ENCODE assay signal across 16 mouse cellular contexts in the genomic region with DNA sequence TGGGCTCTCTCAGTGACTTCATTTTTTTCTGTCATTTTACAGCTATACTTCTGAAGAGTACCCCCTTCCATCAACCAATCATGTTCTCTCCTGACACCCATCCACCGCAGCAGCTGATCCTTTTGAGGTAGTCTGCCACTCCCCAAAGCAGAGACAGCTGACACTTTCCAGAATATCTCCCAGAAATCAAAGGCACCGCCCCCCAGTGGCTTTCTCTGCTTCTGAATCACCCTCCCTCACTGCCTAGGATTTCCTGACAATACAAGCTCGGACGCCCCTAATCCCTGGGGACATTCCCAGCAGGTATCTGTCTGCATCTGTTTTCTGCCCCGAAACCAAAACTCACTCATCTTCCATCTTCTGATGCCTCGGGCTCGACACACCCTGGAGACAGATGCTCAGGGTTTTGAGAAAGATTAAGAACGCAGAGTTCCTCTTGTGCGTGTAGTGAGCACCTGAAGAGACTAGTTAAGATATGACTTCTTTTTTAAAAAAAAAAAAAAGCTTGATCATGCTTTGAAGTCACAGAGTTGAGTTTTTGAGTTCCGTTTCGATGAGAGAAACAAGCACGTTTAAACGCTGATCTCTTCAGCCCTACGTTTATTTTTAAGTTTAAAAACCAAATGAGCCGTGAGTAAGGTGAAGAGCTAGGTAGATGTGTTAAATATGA.
DNase-seq lines count a peak whose midpoint lies in the region; ATAC-seq and TF ChIP-seq lines count a peak whose summit lies in the region.
"Had no signal": no experiment of that assay in that cellular context is flagged by ENCODE, and none has a peak within 500 bp of the region (broad histone marks: within the 10 kb centered on the region; RNA-seq: fewer than 3 reads in every experiment).

No protein-coding gene starts in this region.

- no peak overlapping the region; the same call in 1 of the 2 replicates for H3K9ac ChIP-seq in midbrain, postnatal 0 days (replicated peaks; ENCODE audit: low read length, poor library complexity, severe bottlenecking)

- DNase-seq in layer of hippocampus, adult 2 months (ENCODE audit: low spot score in 2 of 2), result no peak
- DNase-seq in layer of hippocampus, adult 9-11 months, result no peak
- DNase-seq in MN1 (ENCODE audit: low spot score), result peak; percentile 51
- DNase-seq in brain, adult 2 months (ENCODE audit: low read depth, low spot score), result peak; percentile 32
- DNase-seq in midbrain, postnatal 0 days (ENCODE audit: low spot score), result no peak
- DNase-seq in T-cell, adult 2 months (ENCODE audit: low spot score), result no peak
- no peak for DNase-seq in frontal cortex, adult 2 months (ENCODE audit: extremely low spot score in 1 of 2, low spot score in 1 of 2)
- DNase-seq: adrenal gland, postnatal 36 days; cerebellum, adult 9-10 months; gastrocnemius, adult 2 months; heart, adult 18-20 months; heart, postnatal 4 days; kidney, adult 18-20 months; kidney, postnatal 25 days; lung, adult 18-20 months had no signal

- no peak overlapping the region for H3K27ac ChIP-seq in layer of hippocampus, adult 2 months
- peak overlapping the region; percentile 38; the same call in 1 of the 2 replicates for H3K27ac ChIP-seq in midbrain, postnatal 0 days (ENCODE audit: low read depth, low read length)
- H3K27ac ChIP-seq: gastrocnemius, adult 2 months had no signal

- H3K4me2 ChIP-seq in midbrain, postnatal 0 days (ENCODE audit: low read depth, low read length, poor library complexity, severe bottlenecking), result peak overlapping the region; percentile 39; the same call in 1 of the 2 replicates

- H3K9me3 ChIP-seq in midbrain, postnatal 0 days (ENCODE audit: low read length), result no peaks in the 10 kb centered on the region

- TF ChIP-seq CTCF in layer of hippocampus, adult 2 months (conservative IDR thresholded peaks at IDR 0.05), result peak; percentile 16; the same call in 1 of the 2 replicates
- peak; percentile 35 for TF ChIP-seq CTCF in midbrain, postnatal 0 days (IDR thresholded peaks at IDR 0.05)

- WGBS in midbrain, postnatal 0 days, result 18% methylated on average over 15 of the region's 15 CpGs

- 0 out of 2 replicates have a peak, but pooled peaks cover 2% of the 10 kb centered on the region for H3K4me1 ChIP-seq in midbrain, postnatal 0 days (ENCODE audit: insufficient read depth, low read length)

- peak; percentile 63 for ATAC-seq in midbrain, postnatal 0 days (ENCODE audit: low FRiP score)
- ATAC-seq: forebrain, embryonic 14.5 days had no signal

- H3K4me3 ChIP-seq in layer of hippocampus, adult 2 months, result no peak overlapping the region
- H3K4me3 ChIP-seq in midbrain, postnatal 0 days (ENCODE audit: low read depth, low read length), result peak overlapping the region; percentile 9; the same call in 1 of the 2 replicates
- H3K4me3 ChIP-seq: gastrocnemius, adult 2 months had no signal

- no peaks in the 10 kb centered on the region for H3K27me3 ChIP-seq in midbrain, postnatal 0 days (ENCODE audit: insufficient read depth, low read length)

- H3K36me3 ChIP-seq in midbrain, postnatal 0 days (ENCODE audit: insufficient read depth, low read length), result no peaks in the 10 kb centered on the region

Comparison
In these comparisons a context has a peak if more than half of its experiments do, and no peak if none do; other contexts are left out.
1. DNase-seq: peak in MN1 (single experiment) and brain, adult 2 months (single experiment); none in layer of hippocampus, adult 2 months (0 of 2), layer of hippocampus, adult 9-11 months (single experiment), midbrain, postnatal 0 days (single experiment), T-cell, adult 2 months (single experiment) and frontal cortex, adult 2 months (0 of 2).